Mouse (Mus musculus) cerebellum, adult 11 months (tissue): ENCODE results near the gene Slc16a12.
"Not testable (repeated sequence)": the region's sequence is repeated elsewhere in the genome, so short reads cannot be mapped to it uniquely, and the experiment has no call there.

Experiments
- DNase-seq: peaks from one replicate; pipeline ENCODE4 v3.0.0; 2022

The Slc16a12 gene

DNA sequence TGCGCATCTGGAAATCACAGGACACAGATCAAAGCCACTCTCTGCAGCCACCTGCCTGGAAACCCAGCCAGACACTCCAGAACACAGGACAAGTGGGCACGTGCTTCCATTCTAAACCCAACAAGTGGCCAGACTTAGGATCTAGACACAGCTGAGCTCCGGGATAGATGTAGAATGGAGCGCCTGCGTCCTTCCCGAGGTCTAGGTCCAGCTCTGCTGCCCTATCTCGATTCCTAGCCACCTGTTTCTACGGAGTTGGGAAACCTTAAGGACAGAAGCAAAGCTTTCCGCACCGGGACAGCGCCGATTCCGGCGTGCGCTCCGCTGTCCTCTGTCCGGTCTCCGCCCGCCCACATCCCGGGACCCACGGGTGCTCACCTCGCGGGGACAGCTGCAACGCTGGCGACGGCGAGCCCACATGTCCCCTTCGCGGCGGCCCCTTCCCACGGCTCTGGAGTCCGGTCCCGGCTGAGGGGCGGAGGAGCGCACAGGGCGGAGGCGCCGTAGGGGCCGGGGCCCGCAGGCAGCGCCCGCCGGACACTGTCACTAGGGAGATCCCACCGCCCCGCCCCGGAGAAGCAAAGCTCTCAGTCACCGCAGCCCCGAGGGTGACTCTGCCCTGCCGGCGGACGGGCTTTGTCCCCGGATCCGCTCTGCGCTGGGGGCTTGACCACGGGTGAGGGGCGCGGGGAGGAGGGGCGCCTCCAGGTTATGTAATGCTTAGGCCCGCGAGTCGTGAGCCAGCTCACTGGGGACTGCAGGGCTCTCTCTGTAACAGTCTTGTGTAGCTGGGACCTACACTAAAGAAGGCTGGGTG is at the start of gene Slc16a12:
Slc16a12 (minus strand) TSS at position 602 of the 817 bp plus-strand sequence.
- DNase-seq: no peak

DNA sequence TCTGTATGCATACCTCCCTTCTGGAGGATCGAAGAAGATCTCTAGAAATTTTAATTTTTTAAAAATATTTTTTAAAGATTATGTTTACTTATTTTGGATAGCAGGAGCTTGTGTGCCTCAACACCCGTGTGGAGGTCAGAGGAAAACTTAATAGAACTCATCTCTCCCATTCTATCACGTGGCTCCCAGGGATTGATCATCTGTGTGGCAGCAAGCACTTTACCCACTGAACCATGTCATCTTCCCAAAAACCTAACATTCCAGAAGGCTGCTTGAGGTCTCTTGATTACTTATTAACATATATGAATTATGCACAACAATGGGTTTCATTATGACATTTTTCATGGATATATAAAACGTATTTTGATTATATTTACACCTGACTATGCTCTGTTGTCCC is 49.3 kb upstream of the Slc16a12 start:
- no peak for DNase-seq

DNA sequence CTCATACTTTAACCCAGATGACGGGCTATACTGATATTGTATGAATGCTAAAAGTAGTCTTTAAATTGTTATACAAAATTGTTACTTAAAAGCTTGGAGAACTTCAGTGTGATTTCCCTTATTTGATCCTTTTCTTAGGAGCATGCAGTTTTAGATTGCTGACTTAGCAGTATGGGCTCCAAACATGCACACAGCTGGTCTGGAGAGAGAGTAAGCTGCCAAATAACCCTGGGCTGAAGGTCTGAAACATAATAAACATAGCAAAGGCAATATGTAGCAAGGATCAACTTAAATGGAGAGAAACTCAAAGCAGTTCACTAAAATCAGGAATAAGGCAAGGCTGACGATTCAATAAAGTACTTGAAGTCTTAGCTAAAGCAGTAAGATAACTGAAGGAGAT is 35.4 kb upstream of the Slc16a12 start:
- no peak for DNase-seq

DNA sequence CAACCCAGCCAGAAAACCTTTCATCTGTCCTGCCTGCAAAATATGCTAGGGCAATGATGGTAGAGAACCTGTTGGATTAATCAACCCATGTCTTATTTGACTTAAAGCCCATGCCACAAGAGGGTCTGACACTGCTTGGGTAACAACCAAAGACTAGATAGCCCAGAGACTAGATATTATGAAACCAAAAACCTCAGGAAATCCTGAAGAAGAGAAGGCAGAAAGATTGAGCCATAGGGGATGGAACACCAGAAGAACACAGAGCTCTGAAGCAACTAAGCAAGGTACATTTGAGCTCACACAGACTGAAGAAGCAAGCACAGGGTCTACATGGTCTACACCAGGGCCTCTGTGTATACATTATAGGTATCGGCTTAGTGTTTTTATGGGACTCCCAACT is 31.9 kb upstream of the Slc16a12 start:
- DNase-seq: no peak

DNA sequence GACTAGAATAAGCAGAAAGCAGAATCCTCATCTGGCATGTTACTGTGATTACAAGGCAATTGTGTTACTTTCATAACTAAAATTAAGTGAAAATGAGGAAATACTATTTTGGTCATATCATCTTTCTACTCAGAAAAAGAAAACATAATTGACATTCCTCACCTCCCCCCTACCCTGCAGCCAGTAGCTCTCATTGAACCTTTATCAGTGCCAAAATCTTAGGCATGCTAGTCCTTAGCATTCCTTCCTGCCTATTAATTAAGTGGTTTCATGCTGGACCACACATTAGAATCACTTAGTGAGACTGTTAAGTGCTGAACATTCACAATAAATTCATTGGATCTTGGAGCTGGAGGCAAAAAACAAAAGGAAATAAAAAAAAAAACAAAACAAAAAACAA is 31.0 kb upstream of the Slc16a12 start:
- no peak for DNase-seq

DNA sequence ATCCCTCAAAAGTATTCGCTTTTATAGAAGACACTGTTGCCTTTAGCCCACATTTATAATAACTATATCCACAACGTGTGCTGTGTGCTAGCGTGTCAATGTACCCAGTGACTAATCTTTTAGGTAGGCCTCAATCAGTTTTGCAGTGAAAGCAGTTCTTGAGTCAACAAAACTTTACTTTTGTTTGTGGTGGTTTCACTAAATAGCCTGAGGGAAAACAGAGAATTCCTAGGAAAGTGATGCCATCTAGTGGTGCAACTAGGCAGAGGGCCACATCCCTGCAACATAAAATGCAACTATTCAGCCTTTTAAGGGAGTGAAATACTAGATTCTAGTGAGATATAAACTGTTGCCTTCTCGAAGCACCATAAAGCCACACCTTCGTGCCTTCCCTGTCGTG is 25.7 kb upstream of the Slc16a12 start:
- DNase-seq: peak; percentile 3

DNA sequence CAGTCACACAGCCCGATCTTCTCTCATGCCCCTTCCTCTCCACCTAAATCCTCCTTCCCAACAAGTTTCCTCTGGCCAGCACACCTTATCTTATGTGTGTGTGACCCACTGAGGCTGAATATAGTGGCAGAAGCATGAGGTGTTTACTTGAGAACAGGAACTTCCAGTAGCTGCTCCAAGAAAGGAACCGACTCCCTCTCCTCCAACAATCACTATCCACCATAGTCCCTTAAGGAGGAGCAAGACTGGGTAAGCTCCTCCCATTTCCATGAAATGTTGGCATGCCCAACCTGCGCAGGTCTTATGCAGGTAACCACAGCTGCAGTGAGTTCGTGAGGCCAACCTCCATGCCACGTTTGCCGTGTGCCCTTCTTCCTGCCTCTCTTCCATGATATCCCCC is 23.7 kb upstream of the Slc16a12 start:
- no peak for DNase-seq

DNA sequence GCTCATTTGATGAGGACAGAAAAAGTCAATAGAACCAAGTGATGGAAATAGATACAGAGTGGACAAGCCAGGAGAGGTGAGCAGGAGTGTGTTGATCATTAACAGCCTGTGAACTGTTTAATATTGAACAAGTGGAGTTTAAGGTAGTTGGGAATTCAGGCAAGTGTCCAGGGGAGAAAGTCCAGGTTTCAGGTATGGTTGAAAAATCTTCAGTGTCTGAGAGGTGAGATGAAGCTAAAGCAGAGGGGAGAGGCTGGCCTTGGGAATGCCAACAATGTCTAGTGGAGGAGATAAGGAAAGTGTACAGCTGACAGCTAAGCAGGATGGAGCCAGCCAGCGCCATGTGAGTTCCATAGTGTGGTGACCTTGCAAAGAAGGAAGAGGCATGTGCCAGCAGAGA is 11.7 kb upstream of the Slc16a12 start:
- no peak for DNase-seq

DNA sequence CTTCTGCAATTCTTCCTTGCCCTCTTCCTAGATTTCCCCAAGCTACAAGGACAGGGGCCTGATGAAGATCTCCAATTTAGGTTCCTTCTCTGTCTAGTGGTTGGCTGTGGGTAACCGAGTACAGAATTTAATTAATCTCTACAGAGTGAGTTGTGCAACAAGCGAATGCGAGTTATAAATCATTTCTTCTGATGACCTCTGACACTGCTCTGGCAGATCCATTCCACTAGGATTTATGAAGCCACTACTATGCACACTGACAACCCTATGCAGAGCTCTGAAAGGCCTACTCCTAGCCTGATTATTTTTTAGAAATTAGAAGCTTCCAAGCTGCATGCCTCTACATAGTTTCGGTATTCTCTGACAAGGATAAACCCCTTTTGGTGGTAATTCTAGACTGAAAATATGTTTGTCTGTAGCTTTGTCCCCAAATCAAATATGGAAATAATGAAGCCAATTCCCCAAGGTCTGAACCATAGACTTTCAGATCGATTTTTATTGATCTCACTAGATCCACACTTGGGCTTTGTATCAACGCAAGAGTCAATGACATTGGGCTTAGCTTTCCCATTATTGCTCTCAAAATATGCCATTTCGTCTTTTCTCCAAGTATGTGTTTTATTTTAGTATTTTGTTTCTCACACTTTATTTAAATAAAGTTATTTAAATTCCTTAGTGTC is 9.6 kb upstream of the Slc16a12 start:
- DNase-seq: no peak

DNA sequence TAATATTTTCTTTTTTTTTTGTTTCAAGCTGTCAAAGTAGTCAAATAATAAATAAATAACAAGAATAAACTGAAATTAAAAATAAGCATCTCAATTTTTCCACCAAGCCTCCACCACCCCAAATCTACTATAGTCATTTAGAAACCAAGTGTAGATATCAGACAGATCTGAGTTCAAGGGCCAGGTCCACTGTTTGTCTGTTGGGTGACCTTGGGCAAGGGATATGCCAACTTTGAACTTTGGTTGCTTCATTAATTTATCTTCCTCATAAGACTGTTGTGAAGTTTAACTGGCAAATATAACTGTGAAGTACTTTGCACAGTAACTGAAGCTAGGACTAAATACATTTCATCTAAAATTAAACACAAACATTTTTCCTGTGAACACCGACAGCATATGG is 8.6 kb upstream of the Slc16a12 start:
- DNase-seq: no peak

DNA sequence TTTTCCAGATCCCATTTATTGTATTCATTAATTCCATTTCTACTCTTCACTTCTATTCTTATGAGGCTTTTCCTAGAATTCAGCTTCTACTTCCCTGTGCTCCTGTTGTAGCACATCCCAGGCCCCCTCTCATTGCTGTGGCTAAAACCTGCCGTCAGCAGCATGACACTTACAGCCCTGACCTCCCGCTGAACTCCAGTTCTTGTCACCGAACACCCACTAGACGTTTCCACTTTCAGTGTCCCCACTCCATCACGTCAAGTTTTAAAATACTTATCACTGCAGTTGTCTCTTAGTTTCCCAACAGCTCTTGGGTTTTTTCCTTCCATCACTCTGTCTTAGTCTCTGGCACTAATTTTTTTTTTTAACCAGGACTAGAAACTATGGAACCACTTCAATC is 6.2 kb upstream of the Slc16a12 start:
- DNase-seq: no peak

DNA sequence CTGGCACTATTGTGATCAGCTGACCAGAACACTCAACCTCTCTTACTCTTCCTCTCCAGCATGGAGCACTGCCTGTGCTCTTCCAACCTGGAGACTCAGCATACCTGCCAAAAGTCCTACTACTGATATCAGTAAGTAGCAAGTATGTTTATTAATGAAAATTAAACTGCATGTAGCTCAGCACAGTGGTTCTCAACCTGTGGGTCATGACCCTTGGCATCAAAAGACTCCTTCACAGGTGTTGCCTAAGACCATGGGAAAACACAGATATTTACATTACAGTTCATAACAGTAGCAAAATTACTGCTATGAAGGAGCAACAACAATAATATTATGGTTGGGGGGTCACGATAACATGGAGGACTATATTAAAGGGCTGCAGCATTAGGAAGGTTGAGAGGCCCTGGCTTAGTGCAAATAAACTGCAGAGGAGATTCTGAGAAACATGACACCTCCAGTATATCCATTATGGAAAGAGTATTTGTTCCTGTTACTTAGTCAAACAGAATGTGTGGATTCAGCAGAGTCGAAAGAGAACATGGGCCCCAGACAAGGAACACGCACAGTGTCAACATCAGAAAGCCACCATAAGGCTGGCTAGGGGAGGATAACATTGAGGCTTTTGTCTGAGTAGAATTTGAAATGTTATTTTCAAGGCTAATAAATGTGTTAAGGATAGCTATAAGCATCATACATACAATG is 5.5 kb upstream of the Slc16a12 start:
- DNase-seq: no peak

DNA sequence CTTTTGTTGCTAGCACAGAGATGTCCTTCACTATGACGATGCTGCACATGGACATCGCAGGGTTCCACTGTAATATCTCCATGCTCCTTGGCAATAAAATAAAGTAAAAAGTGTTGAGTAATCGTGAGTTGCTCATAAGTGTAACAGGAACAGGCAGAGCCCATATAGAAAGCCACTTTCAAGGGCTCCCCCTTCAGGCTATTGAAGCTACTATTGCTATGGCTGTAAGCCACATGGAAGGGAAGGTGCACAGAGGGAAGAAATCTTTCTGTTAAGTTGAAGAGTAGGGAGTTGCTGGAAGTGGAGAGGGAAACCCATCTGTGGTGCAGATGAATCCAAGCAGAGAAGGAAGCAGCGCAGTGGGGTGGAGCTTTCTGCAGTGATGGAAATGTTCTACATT is 4.1 kb upstream of the Slc16a12 start:
- DNase-seq: no peak

DNA sequence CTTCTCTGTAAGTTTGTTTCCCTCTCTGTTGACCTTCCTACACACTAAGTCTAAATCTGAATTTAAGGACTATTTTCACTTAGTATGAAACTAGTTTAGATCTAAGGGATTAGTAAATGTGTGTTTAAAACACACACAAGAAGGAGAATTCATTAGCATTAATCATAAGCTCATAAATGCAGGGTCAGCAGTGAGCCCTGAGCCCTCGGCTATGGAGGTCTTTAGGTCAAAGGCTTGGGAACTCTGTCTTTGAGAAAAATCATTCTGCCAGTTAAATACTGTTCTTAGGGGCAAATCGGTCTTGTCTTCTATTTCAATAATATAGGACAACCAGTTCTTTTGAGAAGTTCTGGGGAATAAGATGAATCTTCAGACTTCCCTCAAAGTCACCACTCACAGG is 1.9 kb upstream of the Slc16a12 start:
- no peak for DNase-seq

DNA sequence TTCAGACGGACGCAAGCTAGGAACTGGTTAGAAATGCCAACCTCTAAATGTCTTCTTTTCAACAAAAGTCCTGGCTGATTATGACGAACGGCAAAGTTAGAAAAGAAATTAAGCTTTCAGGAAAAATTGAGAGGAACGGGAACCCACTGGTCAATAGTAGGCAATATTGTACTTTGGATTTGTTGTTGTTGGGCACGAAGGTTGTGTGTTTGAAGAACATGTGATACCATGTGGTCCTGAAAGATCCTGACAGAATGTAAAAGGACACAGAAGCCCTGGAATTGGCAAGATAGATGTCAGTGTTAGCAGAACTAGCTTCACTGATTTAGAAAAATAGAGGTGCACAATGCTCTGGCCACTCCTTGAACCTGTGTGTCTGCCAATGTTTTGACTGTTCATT is 880 bp upstream of the Slc16a12 start:
- DNase-seq: not testable (repeated sequence)

DNA sequence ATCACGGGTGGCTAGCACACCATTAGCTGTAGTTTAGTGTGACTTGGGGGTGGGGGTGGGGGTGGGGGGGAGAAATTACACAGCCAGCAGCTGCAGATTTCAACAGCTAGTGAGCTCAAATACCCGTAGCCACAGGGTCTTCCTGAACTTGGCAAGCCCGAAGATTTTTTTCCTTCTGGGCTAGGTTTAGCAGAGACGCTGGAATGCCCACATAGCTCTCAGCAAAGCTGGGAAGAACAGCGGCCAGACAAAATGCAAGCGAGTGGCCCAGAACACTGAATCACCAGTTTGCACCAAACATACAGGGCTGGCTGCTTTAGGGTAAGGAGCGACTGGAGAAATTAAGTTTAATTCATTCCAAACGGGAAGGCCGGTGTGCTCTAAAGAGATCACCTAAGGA is 888 bp downstream of the Slc16a12 start:
- no peak for DNase-seq

DNA sequence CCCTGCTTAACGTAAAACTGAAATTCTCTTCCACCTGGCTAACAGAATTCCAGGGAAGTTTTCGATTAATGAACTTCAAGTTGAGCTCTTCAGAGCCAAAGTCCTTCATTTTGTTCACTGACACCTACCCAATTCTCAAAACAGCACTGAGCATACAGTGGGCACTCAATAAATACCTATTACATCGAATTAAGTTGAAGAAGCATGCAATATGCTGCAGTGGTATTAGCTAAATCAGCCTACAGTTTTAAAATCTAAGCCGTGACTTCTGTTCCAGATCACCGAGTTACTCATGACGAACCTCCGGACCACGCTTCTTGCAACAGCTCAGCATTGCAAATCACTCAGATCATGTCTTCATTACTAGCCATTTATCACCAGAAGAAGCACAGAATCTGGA is 2.1 kb downstream of the Slc16a12 start:
- DNase-seq: no peak

DNA sequence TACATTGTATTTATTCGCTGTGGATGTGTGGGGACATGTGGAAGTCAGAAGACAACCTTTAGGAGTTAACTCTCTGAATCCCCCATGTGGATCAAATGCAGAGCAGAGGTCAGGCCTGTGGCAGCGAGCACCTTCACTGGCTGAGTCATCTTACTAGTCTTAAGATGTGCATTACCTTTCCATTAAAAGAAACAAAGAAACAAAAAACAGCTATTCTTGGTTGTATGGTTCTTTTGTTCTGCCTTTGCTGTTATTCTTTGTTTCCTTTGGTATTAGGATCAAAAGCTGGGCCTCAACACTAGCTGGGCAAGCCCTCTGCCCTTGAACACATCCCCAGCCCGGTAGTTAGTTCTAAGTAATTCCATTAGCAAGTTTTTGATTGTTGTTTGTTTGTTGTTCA is 9.2 kb downstream of the Slc16a12 start:
- DNase-seq: no peak

DNA sequence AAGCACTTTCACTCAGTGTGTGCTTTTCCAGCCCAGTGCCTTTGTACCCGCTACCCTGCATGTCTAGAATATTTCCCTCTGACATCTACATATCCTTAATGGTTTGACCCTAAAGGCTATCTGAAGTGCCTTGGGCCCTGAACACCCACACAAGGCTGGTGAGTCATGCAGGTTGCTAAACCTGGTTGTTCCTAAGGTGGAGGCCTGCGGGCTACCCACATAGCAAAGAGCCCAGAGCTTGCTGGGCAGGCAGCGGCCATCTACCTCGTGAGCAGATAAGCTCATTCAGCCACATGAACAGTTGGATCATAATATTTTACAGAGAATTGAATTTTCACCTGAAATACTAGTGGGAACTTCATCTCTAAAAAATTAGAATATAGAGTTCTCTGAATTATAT is 11.2 kb downstream of the Slc16a12 start:
- no peak for DNase-seq

DNA sequence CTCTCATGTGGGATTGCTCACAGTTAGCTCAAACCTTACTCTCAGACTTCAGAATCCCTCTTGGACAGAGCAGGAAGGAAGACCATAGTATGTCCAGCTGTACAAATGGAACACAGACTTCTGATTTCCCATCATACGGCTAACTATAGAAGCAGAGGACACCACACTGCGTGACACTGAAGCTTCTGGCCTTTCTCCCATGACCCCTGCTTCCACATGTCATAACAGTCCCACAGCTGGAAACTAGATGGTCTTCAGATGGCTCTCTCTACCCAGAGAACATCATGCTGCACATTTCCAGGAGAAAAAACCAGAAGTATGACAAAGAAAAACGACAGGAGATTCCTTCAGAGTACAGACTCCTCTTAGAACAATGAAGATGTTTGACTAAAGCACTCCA is 14.1 kb downstream of the Slc16a12 start:
- no peak for DNase-seq

DNA sequence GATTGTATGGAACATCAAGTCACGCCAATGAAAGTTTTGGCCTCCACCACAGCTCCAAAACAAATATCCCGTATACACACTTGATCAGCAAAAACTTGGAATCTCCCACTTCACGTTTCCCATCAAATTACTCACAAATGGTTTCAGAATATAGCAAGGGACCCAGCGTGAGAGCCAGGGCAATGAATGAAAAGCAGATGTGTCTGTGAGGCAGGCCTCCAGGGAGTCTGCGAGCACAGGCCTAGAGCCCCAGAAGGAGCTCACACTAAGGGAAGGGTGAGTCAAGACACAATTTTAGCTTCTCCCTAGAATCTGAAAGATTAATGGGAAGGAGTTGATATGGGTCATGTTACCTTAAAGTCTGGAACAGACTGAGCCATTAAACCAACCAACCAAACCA is 15.7 kb downstream of the Slc16a12 start:
- no peak for DNase-seq

DNA sequence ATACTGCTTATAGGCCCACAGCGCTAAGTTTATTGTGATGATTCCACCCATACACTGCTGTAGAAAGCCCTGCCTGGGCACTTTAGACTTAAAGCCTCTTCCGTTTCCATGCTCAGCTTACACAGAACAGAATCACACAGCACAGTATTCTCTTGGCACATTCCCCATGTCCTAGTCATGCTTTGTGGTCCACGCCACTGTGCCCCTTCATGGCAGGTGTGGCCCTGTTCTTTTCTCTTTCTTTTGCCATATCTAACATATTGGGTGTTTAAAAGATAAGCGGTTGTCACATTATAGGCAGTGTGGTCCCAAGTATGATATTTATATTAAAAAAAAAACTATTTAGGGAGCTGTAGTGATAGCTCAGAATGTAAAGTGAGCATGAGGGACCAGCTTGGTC is 16.5 kb downstream of the Slc16a12 start:
- no peak for DNase-seq

DNA sequence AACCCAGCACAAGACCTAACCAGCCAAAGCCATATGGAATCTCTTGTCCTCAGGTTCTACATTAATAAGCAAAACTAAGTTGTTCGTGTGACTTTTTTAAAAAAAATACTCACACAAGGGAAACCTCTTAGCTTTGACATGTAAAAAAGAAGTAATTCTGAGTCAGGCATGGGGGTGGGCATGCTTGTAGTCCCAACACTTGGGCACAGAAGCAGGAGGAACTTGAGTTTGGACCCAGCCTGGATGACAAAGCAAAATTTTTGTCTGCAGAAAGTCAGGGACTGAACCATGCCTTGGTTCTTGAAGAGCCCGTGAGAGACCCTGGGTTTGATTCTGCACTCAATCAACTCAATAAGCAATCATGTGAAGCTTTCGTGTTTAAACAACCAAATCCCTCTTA is 17.6 kb downstream of the Slc16a12 start:
- no peak for DNase-seq
